Mouse (Mus musculus): Measurements from ENCODE around the gene Asb5.
"Not testable (repeated sequence)": the region's sequence is repeated elsewhere in the genome, so short reads cannot be mapped to it uniquely, and the experiment has no call there.

The Asb5 gene

GRCm38 (mm10) chr8:54541331-54541730 lies 12.0 kb downstream of the Asb5 start:
- no peak for DNase-seq

- no peak for DNase-seq
Observed at GRCm38 (mm10) chr8:54548383-54548782, 19.0 kb downstream of the Asb5 start.

- DNase-seq: no peak
Observed at GRCm38 (mm10) chr8:54550026-54550574, 20.7 kb downstream of the Asb5 start.

GRCm38 (mm10) chr8:54554921-54555320 lies 25.5 kb downstream of the Asb5 start:
- no peak for DNase-seq

GRCm38 (mm10) chr8:54562137-54562536 lies 32.8 kb downstream of the Asb5 start:
- no peak for DNase-seq

- no peak for DNase-seq
Observed at GRCm38 (mm10) chr8:54565181-54565580, 35.8 kb downstream of the Asb5 start.

GRCm38 (mm10) chr8:54565603-54566260 lies 36.4 kb downstream of the Asb5 start:
- no peak for DNase-seq

GRCm38 (mm10) chr8:54567168-54567567 lies 37.8 kb downstream of the Asb5 start:
- no peak for DNase-seq

- DNase-seq: no peak
Observed at GRCm38 (mm10) chr8:54570618-54571609, 41.5 kb downstream of the Asb5 start.

- no peak for DNase-seq
Observed at GRCm38 (mm10) chr8:54581436-54581835, 52.1 kb downstream of the Asb5 start.

GRCm38 (mm10) chr8:54582886-54583285 lies 53.5 kb downstream of the Asb5 start:
- DNase-seq: no peak

GRCm38 (mm10) chr8:54594634-54595033 lies 65.3 kb downstream of the Asb5 start:
- no peak for DNase-seq

- no peak for DNase-seq
Observed at GRCm38 (mm10) chr8:54596051-54596450, 66.7 kb downstream of the Asb5 start.

GRCm38 (mm10) chr8:54596940-54597339 lies 67.6 kb downstream of the Asb5 start:
- no peak for DNase-seq

- DNase-seq: no peak
Observed at GRCm38 (mm10) chr8:54597386-54597785, 68.0 kb downstream of the Asb5 start.

GRCm38 (mm10) chr8:54600671-54601251 lies 71.4 kb downstream of the Asb5 start, which contains the start of gene Spata4:
TSS of gene Spata4 (plus strand) at chr8:54600781.
- peak; percentile 26 for DNase-seq

GRCm38 (mm10) chr8:54603440-54603839 lies 74.1 kb downstream of the Asb5 start:
- DNase-seq: no peak

GRCm38 (mm10) chr8:54609336-54609735 lies 80.0 kb downstream of the Asb5 start:
- DNase-seq: no peak

GRCm38 (mm10) chr8:54610238-54610637 lies 80.9 kb downstream of the Asb5 start:
- DNase-seq: no peak

GRCm38 (mm10) chr8:54616710-54617109 lies 87.3 kb downstream of the Asb5 start:
- not testable (repeated sequence) for DNase-seq

Data from right cerebral cortex, postnatal 4 days (tissue).